Mouse (Mus musculus) Muller cell, postnatal 12 days (primary cell): Measurements from ENCODE around the gene Cops4.

Source experiments
- DNase-seq: peaks from one replicate; pipeline ENCODE4 v3.0.0-alpha.2; 2015; ENCODE audit errors: inconsistent ontology term

The Cops4 gene

DNA sequence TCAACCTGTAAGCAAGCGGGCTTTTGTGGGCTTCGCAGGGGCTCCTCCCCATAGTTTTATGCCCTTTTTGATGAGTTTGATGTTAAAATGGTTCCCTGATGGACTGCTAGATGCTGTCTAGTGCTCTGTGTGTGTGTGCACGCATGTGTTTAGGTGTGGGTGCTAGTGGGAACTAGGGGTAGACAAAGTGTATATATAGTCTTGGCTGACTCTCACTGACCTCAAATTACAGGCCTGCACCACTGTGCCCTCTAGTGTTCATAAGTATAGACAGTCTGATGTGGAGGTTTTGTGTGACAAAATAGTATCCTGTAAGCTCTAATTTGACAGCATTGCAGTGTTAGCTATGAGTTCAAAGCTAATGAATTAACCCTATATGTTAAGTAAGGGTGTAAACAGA is 18.5 kb downstream of the Cops4 start:
- DNase-seq: peak; percentile 24

GRCm38 (mm10) chr5:100546294-100547080 is 28.4 kb downstream of the Cops4 start:
- no peak for DNase-seq

GRCm38 (mm10) chr5:100548236-100548635 is 30.1 kb downstream of the Cops4 start:
- DNase-seq: no peak

GRCm38 (mm10) chr5:100549311-100549710 is 31.2 kb downstream of the Cops4 start:
- no peak for DNase-seq

GRCm38 (mm10) chr5:100550151-100550550 is 32.0 kb downstream of the Cops4 start:
- DNase-seq: no peak

DNA sequence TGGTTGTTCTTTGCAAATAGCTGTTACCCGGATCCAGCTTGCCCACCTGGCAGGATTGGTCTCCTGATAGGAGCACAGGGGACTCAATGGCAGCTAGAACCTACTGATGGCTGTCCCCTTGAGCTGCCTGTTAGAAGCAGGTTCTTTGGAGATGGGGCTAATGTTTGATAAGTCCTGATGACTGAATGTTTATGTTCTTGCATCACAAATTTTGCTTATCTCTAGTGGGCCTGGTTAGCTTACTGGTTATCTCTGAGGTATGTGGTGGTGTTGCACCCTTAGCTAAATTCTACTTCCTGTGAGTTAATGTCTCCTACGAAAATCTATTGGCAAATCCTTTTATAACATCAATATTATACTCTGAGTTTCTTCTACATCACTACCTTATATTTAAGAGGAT is 33.8 kb downstream of the Cops4 start:
- no peak for DNase-seq

- DNase-seq: no peak
These were observed 35.3 kb downstream of the Cops4 start for GRCm38 (mm10) chr5:100553426-100553825.

DNA sequence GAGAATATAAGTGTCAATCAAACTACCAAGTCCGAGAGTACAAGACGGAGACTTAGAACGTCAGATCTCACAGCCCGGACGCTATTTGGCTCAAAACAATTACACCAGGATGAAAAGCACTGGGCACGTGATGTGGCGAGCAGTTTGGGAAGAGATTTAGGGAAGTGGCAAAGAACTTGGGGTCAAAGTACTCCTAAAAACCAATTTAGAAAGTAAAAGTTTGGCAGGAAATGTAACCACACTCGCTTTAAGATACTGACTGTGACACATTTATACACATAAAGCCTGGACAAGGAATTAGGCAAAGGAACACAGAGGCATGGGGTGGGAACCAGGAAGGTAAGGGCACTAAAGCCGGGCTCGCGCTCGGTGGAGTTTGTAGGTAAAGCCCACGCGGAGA is 38.9 kb downstream of the Cops4 start:
- DNase-seq: no peak

- DNase-seq: no peak
These were observed 39.4 kb downstream of the Cops4 start for GRCm38 (mm10) chr5:100557537-100557936.

- DNase-seq: no peak
These were observed 40.7 kb downstream of the Cops4 start for GRCm38 (mm10) chr5:100558783-100559182.

GRCm38 (mm10) chr5:100559357-100559756 is 41.2 kb downstream of the Cops4 start:
- DNase-seq: no peak

DNA sequence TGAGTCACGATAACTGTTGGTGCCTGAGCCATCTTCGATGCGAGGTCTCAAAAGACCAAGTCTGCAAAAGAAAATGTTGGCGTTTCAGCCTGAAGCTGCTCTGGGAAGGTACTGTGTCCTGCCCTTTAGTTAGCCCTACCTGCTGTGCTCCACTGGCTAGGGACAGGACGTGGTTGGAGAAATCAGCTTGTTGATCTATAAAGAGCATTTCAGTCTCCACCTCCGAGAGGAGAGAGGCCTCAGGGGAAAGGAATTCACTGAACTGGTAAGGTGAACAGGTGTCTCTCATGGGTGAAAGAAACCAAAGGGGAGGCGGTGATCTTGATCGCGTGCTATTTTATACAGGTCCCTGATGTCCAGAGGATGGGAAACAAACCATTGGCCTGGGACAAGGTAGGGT is 44.6 kb downstream of the Cops4 start:
- no peak for DNase-seq

- no peak for DNase-seq
These were observed 48.7 kb downstream of the Cops4 start for GRCm38 (mm10) chr5:100566798-100567197.

DNA sequence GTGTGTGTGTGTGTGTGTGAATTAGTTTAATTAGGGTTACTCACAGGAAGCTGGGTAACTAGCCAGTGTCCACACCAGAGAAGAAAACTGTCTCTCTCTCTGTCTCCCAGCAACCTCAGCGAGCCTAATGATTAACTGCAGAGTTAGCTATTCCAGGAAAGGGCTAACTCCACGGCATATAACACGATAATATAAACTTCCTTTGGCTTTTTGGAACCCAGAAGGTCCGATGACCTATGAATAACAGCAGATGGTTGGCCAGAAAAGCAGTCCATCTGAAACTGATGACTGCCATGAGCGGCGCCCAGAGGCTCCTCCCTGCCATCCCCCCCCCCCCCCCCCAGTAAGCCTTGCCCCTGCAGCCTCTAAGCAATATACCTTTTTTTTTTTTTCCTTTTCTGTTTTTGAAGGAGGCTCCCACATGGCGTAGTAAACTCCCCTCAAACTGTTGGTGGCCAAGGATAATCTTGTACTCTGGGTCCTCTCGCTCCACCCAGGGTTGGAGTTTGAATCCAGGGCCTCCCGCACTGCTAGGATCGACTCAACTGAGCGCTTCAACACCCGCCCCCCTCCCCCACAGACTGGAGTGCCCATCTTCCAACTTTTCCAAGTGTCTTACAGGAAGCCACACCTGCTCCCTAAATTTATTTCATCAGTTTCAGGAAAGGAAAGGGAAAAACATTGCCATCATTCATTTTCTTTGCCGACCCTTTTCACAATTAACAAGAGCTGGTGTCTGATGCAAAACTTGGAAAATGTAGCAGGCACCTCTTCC is 49.3 kb downstream of the Cops4 start:
- no peak for DNase-seq

DNA sequence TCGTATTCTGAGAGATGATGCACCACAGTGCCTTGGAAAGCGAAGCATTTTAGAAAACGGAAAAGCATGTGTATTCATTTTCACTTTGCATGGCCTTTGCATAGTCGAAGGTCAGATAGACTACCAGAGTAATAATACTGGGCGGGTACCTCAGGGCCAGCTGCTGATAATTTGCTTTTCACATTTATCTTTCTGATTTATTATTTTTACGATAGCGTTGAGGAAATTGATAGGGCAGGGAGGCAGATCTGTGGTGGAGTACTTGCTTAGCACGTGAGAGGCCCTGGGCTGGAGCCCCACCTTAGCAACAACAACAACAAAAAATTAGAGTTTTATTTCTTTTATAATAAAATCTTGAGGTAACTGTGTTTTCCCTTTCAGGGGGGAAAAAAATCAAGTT is 50.1 kb downstream of the Cops4 start:
- no peak for DNase-seq

- no peak for DNase-seq
These were observed 50.7 kb downstream of the Cops4 start for GRCm38 (mm10) chr5:100568802-100569201.

DNA sequence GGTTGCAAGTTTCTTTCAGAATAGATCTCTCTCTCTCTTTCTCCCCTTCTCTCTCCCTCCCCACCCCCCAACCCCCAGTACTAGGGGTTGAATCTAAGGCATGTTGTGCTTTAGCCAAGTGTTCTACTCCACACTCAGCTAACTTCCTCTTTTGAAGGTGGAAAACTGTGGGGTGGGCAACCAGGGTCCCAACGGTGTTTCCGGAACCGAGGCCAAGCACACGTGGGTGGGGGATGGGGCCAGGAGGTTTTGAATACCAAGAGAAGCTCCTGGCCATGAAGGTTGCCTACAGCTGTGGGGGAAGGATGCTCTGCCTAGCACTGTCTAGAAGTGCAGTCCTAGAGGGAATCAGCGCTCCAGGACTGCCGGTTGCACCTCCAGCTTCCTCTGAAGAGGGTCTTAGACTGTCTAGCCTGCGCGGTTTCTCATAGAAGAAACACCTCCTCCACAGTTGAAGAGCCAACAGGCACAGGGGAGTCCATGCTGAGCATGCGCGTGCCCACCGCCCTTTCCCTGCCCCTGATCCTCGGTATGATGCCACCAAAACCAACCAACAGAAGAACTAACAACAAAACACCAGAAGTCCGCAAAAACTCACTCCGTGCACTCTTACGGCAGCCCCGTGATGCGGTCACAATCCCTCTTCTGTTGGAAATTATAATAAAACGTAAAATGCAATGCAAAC is 51.3 kb downstream of the Cops4 start:
- DNase-seq: no peak

DNA sequence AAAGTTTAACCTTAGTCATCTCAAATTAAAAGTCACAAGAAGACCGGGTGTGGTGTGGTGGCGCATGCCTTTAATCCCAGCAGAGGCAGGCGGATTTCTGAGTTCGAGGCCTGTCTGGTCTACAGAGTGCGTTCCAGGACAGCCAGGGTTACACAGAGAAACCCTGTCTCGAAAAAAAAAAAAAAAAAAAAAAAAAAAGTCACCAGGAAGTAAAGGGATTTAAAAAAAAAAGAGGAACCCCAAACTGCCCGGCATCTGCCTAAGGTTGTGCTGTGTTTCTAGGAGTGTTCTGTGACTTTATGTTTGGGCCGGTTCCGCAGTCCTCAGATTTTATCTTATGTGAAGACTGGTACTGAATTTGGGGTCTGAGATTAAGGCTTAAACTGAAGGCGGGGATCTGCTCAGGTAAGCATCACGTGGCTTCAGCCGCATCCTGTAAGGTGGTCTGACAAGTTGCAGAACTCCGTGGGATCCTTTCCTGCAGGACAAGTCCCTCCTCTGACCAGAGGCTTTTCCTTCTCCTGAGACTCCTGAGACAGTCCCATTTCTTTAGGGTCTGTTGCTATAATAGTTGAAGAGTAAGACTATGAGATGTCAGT is 52.0 kb downstream of the Cops4 start:
- DNase-seq: no peak

DNA sequence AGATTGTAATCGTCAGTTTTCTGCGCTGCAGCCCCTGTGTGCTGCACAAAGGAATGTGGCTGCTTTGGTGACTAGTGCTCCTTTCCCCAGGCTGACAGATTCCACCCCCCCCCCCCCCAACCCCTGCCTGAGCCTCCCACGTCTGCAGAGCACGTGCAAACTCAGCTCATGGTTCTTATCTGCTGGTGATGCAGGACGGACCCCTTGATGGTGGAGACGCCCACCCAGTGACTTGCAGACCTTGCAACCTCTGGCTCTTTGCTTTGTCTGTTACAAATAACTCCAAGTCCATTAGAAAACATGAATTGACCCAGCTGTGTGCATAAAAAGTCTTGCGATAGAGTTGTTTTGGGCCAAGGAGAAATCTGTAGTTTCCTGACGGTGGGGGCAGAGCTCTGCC is 52.6 kb downstream of the Cops4 start:
- DNase-seq: no peak

DNA sequence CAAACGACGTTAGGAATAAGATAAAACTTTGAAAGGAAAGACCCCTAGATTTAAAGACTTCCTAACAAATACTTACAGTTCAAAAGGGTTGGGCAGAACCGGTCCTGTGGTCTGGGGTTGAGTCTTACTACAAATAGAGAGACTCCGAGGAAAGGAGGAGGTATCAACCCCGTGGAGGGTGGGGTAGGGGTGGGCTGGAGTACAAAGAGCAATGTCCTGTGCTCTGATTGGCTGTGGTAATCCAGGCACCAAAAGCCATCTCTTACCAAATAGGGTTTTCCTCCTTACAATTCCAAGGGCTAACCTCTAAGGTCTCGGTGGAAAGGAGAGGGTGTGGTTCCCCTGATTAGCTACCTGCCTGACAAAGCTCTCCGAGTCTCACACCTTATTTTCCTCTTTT is 54.0 kb downstream of the Cops4 start, which contains the start of gene Plac8:
Plac8 (minus strand) TSS at position 177 of the 400 bp plus-strand sequence.
- no peak for DNase-seq

DNA sequence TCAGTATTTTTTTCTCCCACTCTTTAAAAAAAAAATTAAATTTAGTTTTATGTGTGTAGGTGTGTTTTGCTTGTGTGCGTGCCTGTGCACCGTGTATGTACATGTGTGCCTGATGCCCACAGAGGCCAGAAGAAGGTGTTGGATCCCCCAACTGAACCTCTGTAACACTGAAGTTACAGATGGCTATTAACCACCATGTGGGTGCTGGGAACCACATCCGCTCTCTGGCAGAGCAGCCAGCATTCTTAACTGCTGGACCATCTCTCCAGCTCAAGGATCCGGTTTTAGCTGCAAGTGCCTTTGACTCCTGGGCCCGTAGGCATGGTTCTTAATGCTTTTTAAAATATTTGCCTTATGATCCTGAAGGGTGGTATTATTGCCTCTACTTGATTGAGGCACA is 55.1 kb downstream of the Cops4 start:
- DNase-seq: no peak

DNA sequence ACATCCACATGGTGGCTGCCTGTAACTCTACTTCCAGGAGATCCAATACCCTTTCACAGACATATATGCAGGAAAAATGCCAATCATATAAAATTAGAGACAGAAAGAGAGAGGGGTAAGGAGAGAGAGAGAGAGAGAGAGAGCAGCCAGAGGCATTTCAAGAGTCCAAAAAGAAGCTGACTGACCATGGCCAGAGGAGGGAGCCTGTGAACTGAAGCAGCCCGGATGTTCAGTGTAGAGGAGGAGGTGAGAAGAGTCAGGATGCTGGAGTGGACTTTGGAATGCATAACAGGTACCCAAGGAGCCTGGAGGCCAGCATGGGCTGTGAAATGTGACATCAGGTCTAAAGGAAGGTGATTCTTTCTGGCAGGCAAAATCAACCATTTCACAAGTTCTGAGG is 56.7 kb downstream of the Cops4 start:
- no peak for DNase-seq
